Mouse (Mus musculus) B cell, adult 2 months (primary cell): ENCODE data around the gene Acsm3.
"Not testable (repeated sequence)": the region's sequence is repeated elsewhere in the genome, so short reads cannot be mapped to it uniquely, and the experiment has no call there.

Source experiments
- DNase-seq, 2 experiments: peaks; one replicate each; pipeline ENCODE4 v3.0.0; 2022

Gene Acsm3

GRCm38 (mm10) chr7:119760527-119760951 lies at the start of gene Acsm3:
Acsm3 (plus strand) TSS chr7:119760923.
- DNase-seq = no peak

DNA sequence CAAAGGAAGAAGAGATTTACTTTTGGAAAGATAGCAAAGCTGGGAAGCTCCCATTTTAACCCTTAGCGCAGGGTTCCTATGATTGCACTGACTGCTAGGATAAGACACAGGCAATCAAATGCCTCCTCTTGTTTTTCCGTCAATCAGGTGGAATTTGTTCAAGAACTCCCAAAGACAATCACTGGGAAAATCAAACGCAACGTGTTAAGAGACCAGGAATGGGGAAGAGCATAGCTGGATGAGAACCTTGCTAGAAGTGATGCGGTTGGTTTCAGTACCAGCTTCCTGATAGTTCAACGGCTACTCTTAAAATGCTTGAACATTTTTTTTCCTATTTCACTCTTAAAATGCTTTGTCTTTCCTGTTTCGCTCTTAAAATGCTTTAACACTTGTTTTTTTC lies 46.6 kb upstream of the Acsm3 start:
- DNase-seq = no peak

- DNase-seq = peak; percentile 95
Observed at GRCm38 (mm10) chr7:119720253-119720946, 40.3 kb upstream of the Acsm3 start, which contains the start of gene Thumpd1. Thumpd1 (minus strand) TSS chr7:119720798.

DNA sequence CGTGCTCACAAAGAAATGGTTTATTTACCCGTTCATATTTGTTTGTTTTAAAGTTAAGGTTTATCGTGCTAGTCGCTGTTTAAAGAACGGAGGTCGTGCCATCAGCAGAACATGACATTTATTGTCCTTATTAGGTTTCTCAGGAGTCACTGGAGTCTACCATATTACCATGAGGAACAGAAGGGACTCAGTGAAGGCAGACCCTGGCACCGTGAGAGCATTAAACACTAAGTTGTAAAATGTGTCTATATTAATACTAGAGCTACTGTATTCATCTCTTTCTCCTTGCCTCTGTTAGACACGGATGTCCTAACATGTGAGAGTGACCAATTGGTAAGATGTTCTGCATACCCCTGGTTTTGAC lies 39.8 kb upstream of the Acsm3 start:
- DNase-seq = no peak

DNA sequence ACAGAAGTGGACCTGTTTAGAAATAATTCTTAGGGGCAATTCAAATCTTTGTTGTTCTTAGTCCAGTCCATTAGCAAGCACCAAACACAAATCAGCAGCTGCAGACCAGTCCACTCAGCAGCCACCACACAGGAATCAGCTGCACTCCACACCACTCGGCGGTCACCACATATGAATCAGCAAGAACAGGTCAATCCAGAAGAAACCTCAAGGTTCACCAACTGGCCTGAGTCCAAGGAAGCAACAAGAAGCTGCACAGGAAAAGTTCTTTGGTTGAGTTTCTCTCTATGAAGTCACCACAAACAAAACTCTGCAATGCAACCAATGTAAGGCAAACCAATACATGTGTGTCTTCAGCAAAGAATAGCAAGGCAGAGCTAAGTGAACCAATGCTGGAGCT lies 33.1 kb upstream of the Acsm3 start:
- DNase-seq = no peak

GRCm38 (mm10) chr7:119731262-119731661 lies 29.5 kb upstream of the Acsm3 start:
- peak; percentile 25 to 33 for DNase-seq

GRCm38 (mm10) chr7:119738877-119739276 lies 21.8 kb upstream of the Acsm3 start:
- DNase-seq = no peak

- not testable (repeated sequence) for DNase-seq
Observed at GRCm38 (mm10) chr7:119739798-119740468, 20.8 kb upstream of the Acsm3 start.

DNA sequence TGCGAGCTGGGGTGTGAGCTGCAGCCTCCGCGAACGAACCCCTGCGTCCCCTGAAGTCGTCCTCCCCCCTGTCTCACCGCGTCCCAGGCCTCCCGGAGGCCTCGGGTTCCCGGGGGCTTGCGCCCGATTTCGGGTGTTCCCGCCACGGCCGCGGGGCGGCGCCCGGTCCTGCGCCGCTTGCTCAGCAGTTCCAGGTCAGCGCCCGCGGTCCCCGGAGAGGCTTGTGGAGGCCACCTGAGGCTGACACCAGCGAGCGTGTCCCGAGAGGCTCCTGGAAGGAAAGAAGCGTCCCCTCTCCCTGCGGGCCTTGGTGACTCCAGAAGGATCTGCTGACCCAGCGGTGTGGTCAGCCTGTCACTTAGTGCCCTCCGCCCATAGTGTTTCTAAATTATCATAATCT lies 16.4 kb upstream of the Acsm3 start:
- peak; percentile 14 to 34 for DNase-seq

GRCm38 (mm10) chr7:119745869-119746268 lies 14.9 kb upstream of the Acsm3 start:
- DNase-seq = no peak

GRCm38 (mm10) chr7:119748761-119749160 lies 12.0 kb upstream of the Acsm3 start:
- DNase-seq = no peak

DNA sequence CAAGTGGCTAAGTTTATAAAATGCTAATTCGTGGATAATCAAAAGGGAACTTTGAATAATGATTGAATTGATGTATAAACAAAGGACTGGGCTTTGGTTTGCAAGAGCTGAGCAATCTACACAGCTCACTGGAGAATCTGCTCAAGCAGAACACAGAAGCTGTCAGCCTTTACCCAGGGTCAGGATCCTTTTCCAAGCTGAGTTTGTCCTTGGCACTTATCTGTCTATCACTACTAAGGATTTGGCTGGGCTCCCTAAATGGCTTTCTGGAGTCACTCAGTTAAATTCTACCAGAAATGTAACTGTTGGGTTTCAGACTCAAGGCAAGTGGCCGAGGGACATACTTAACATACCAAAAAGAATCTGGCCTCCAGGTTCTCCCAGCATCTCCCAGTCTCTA lies 10.8 kb upstream of the Acsm3 start:
- DNase-seq = no peak

DNA sequence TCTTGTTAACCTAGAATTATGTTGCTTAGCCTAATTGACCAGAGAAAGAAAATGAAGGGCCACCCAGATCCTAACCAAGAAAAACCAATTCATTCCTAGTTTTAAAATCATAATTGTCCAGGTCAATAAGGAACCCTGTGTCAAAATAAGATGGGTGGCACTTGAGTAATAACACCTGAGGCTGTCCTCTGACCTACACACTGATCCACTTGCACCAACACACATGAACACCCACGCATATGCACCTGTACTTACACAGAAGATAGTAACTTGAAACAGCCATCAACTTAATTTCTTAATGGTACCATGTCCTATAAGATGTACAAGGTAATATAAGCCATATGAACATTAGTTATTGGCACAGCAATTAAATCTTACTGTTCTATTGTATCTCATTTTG lies 7.0 kb upstream of the Acsm3 start:
- DNase-seq = no peak

- DNase-seq = no peak
Observed at GRCm38 (mm10) chr7:119762166-119762697, 1.5 kb downstream of the Acsm3 start.

DNA sequence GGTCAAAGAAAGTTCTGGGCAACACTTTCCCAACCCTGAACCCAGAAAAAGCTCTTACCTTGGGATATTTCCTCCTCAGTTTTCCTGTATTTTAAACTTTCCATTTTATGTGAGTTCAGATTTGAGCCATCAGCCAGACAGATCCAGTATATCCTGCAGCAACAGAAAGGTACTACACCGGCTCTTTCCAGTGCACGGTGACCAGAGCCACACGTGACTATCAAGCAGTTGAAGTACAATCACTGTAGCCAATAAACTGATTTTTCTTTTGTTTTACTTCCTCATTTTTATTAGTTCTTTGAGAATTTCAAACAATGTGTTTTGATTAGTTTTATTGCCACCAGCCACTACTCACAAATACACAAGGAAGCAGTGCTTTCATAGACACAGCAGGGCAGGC lies 3.7 kb downstream of the Acsm3 start:
- no peak for DNase-seq

DNA sequence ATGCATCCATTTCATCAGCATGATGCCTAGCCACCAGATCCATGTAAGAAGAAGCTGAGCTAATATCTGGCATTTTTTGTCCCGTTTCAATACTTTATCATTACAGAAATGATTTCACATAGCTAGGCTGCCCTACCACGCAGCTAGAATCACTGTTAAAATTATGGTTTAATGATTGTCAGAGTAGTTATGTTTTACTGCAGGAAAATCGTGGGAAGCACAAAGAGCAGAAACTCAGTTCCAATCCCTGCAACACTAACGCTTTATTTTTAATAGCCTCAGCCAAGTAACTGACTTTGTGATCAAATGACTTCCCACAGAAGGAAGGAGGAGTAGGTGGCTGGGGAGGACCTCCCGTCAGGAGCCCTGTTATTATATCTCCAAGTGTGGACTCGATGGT lies 6.3 kb downstream of the Acsm3 start:
- DNase-seq = no peak

- DNase-seq = no peak
Observed at GRCm38 (mm10) chr7:119769895-119770294, 9.2 kb downstream of the Acsm3 start.

DNA sequence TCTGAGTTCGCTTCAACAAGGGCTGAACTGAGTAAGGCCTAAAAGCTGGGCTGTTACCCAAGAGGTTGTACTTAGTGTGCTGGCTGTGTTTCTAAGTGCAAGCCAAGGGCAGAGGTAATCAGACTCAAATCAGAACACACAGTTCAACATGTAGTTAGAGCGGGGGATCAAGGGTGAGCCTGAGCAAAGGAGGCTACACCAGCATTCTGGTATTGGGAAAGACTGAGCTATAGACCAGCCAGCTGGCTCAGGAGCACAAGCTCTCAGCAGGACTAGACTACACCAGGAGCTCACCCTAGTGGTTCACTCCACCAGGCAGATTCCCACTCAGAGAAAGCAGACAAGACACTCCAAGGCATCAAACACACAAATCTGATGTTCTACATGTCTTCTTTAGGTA lies 22.7 kb downstream of the Acsm3 start:
- DNase-seq = no peak

GRCm38 (mm10) chr7:119784908-119785307 lies 24.2 kb downstream of the Acsm3 start:
- no peak for DNase-seq

- DNase-seq = peak; percentile 41 to 46
Observed at GRCm38 (mm10) chr7:119789024-119789423, 28.3 kb downstream of the Acsm3 start.

DNA sequence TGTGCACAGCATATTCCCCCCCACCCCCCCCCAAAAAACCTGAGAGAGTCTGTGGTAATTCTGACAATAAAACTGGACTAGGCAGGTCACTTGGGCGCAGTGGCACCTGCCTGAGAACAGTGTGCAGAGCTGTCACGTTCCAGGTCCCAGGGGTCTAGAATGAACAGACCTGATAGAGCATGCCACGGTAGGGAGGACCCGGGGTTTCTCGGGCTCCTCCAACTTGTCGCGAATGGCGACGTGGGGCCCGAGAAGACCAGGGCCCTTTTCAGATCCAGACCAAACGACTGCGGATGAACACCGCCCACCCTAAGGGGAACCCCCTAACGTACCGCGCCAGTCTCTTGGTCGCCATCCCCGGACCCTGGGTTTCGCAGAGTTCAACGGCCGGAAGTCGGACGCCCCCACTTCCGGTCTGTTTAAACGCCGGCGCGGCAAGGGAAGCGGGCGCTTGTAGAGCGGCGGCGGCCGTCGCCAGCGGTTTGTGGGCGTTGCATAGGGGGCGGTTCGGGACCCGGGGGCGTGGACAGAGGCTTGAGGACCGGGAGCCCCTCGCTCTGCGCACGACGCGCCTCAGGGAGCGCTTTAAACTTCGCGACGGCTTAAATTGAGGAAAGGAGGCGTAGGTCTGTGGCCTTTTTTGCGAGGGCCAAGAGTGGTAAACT lies 33.0 kb downstream of the Acsm3 start, which contains the start of the genes Rexo5 and Eri2:
Gene Rexo5, plus strand, starts transcription at position 421 of the 665 bp plus-strand sequence.
Gene Eri2, minus strand, starts transcription at position 473 of the 665 bp plus-strand sequence.
- peak; percentile 86 to 87 for DNase-seq

- no peak for DNase-seq
Observed at GRCm38 (mm10) chr7:119794251-119794638, 33.5 kb downstream of the Acsm3 start.

DNA sequence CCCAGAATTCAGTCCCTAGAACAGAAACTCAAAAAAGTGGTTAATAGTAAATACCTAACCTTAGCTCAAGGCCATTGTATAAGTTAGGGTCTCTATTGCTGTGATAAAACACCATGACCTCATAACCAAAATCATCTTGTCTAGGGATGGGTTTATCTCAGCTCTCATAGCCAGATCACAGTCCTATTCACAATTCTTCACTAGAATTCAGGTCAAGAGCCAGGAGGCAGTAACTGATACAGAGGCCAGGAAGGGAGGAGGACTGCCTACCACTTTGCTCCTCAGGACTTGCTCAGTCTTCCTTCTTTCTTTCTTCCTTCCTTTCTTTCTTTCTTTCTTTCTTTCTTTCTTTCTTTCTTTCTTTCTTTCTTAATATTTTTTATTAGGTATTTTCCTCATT lies 34.6 kb downstream of the Acsm3 start:
- no peak for DNase-seq

- DNase-seq = peak; percentile 33 to 41
Observed at GRCm38 (mm10) chr7:119800488-119800887, 39.8 kb downstream of the Acsm3 start.
